In genomic region chr1:134211631-134212030, GRCm38 (mm10) we compare ENCODE assay signal across 26 mouse cellular contexts. TPM values are rescaled to one million over a fixed set of nuclear protein-coding genes. Genes with fewer than 3 reads are reported as not detected.
DNase-seq lines count a peak whose midpoint lies in the region; ATAC-seq and TF ChIP-seq lines count a peak whose summit lies in the region.
"Had no signal": no experiment of that assay in that cellular context is flagged by ENCODE, and none has a peak within 500 bp of the region (broad histone marks: within the 10 kb centered on the region; RNA-seq: fewer than 3 reads in every experiment).

No protein-coding gene starts in this region.

- no peak for TF ChIP-seq POLR2A in limb, embryonic 14.5 days (IDR thresholded peaks at IDR 0.05; ENCODE audit: borderline replicate concordance, extremely low read depth, insufficient read depth, insufficient read length)

- no peaks in the 10 kb centered on the region for H3K9me3 ChIP-seq in hindbrain, embryonic 13.5 days
- H3K9me3 ChIP-seq in hindbrain, embryonic 10.5 days, result no peaks in the 10 kb centered on the region
- H3K9me3 ChIP-seq in kidney, embryonic 16.5 days (ENCODE audit: low read length), result no peaks in the 10 kb centered on the region
- H3K9me3 ChIP-seq in embryonic facial prominence, embryonic 10.5 days, result no peaks in the 10 kb centered on the region
- H3K9me3 ChIP-seq in limb, embryonic 14.5 days (ENCODE audit: control insufficient read depth, low read length), result no peaks in the 10 kb centered on the region
- H3K9me3 ChIP-seq in forebrain, embryonic 11.5 days (ENCODE audit: control insufficient read depth, low read length), result no peaks in the 10 kb centered on the region
- H3K9me3 ChIP-seq: forebrain, embryonic 13.5 days; hindbrain, embryonic 12.5 days; midbrain, embryonic 10.5 days; midbrain, embryonic 15.5 days; neural tube, embryonic 15.5 days had no signal

- no peak for DNase-seq in hindbrain, embryonic 10.5 days (ENCODE audit: low spot score)
- DNase-seq in kidney, postnatal 36 days, result no peak
- no peak for DNase-seq in embryonic facial prominence, embryonic 10.5 days (ENCODE audit: low spot score)
- DNase-seq in limb, embryonic 14.5 days (ENCODE audit: low spot score), result no peak
- DNase-seq in forebrain, embryonic 11.5 days (ENCODE audit: low spot score), result no peak
- DNase-seq: cerebellum, adult 9-11 months; embryo, embryonic 11 days; gastrocnemius, postnatal 10 days; heart, postnatal 14 days; kidney, adult 18-20 months; liver; lung, adult 2 months; right cerebral cortex, adult 18-20 months; thymus, postnatal 4 days had no signal

- H3K9ac ChIP-seq in hindbrain, embryonic 13.5 days, result no peak overlapping the region
- H3K9ac ChIP-seq in kidney, embryonic 16.5 days (replicated peaks; ENCODE audit: low read length), result peak overlapping the region; percentile 24; the same call in 1 of the 2 replicates
- H3K9ac ChIP-seq in limb, embryonic 14.5 days (ENCODE audit: low read depth, low read length, severe bottlenecking), result no peak overlapping the region
- no peak overlapping the region for H3K9ac ChIP-seq in forebrain, embryonic 11.5 days (ENCODE audit: low read length)
- H3K9ac ChIP-seq: forebrain, embryonic 13.5 days; hindbrain, embryonic 12.5 days; liver, embryonic 14.5 days; midbrain, embryonic 15.5 days; neural tube, embryonic 15.5 days had no signal

- H3K4me3 ChIP-seq in hindbrain, embryonic 13.5 days, result no peak overlapping the region
- no peak overlapping the region for H3K4me3 ChIP-seq in hindbrain, embryonic 10.5 days
- H3K4me3 ChIP-seq in kidney, embryonic 16.5 days (ENCODE audit: low read length), result no peak overlapping the region
- H3K4me3 ChIP-seq in embryonic facial prominence, embryonic 10.5 days, result no peak overlapping the region
- no peak overlapping the region for H3K4me3 ChIP-seq in limb, embryonic 14.5 days (replicated peaks; ENCODE audit: low read length)
- no peak overlapping the region for H3K4me3 ChIP-seq in forebrain, embryonic 11.5 days (ENCODE audit: low read depth, low read length)
- H3K4me3 ChIP-seq: erythroblast, embryonic 14.5 days; forebrain, embryonic 13.5 days; hindbrain, embryonic 12.5 days; midbrain, embryonic 10.5 days; midbrain, embryonic 15.5 days; neural tube, embryonic 15.5 days had no signal

- ATAC-seq in hindbrain, embryonic 13.5 days (ENCODE audit: low FRiP score), result no peak
- peak; percentile 22; the same call in 1 of the 2 replicates for ATAC-seq in kidney, embryonic 16.5 days (ENCODE audit: low FRiP score, low TSS enrichment)
- ATAC-seq in limb, embryonic 14.5 days (ENCODE audit: low FRiP score, low read depth), result peak; percentile 48; the same call in 1 of the 2 replicates
- no peak for ATAC-seq in forebrain, embryonic 11.5 days (replicated peaks; ENCODE audit: low FRiP score)
- ATAC-seq: forebrain, embryonic 13.5 days; midbrain, embryonic 15.5 days had no signal

- H3K36me3 ChIP-seq in hindbrain, embryonic 13.5 days, result no peaks in the 10 kb centered on the region
- no peaks in the 10 kb centered on the region for H3K36me3 ChIP-seq in hindbrain, embryonic 10.5 days
- H3K36me3 ChIP-seq in kidney, embryonic 16.5 days (ENCODE audit: insufficient read depth, low read length), result no peaks in the 10 kb centered on the region
- no peaks in the 10 kb centered on the region for H3K36me3 ChIP-seq in embryonic facial prominence, embryonic 10.5 days (replicated peaks)
- H3K36me3 ChIP-seq in limb, embryonic 14.5 days (ENCODE audit: control insufficient read depth, insufficient read depth, low read length), result no peaks in the 10 kb centered on the region
- no peaks in the 10 kb centered on the region for H3K36me3 ChIP-seq in forebrain, embryonic 11.5 days (ENCODE audit: control insufficient read depth, insufficient read depth, low read length)
- H3K36me3 ChIP-seq: G1E; hindbrain, embryonic 12.5 days; midbrain, embryonic 10.5 days; midbrain, embryonic 15.5 days; neural tube, embryonic 15.5 days had no signal

- H3K27ac ChIP-seq in hindbrain, embryonic 13.5 days, result peak overlapping the region; percentile 48; the same call in 1 of the 2 replicates
- no peak overlapping the region for H3K27ac ChIP-seq in hindbrain, embryonic 10.5 days
- H3K27ac ChIP-seq in kidney, embryonic 16.5 days (ENCODE audit: low read length), result peak overlapping the region; percentile 78
- H3K27ac ChIP-seq in embryonic facial prominence, embryonic 10.5 days (replicated peaks), result peak overlapping the region; percentile 48; the same call in 1 of the 2 replicates
- H3K27ac ChIP-seq in limb, embryonic 14.5 days (replicated peaks; ENCODE audit: low read depth, low read length), result no peak overlapping the region
- no peak overlapping the region for H3K27ac ChIP-seq in forebrain, embryonic 11.5 days (ENCODE audit: low read depth, low read length)
- H3K27ac ChIP-seq: forebrain, embryonic 13.5 days; hindbrain, embryonic 12.5 days; liver, embryonic 14.5 days; midbrain, embryonic 15.5 days; neural tube, embryonic 15.5 days; stomach, postnatal 0 days had no signal

- 0 out of 2 replicates have a peak, but pooled peaks cover 4% of the 10 kb centered on the region for H3K27me3 ChIP-seq in hindbrain, embryonic 13.5 days
- peaks cover 10% of the 10 kb centered on the region for H3K27me3 ChIP-seq in hindbrain, embryonic 10.5 days (ENCODE audit: insufficient read depth, poor library complexity, severe bottlenecking)
- H3K27me3 ChIP-seq in kidney, embryonic 16.5 days (ENCODE audit: insufficient read depth, low read length), result no peaks in the 10 kb centered on the region
- peaks cover 32% of the 10 kb centered on the region for H3K27me3 ChIP-seq in embryonic facial prominence, embryonic 10.5 days (replicated peaks; ENCODE audit: low read depth, poor library complexity, severe bottlenecking)
- no peaks in the 10 kb centered on the region for H3K27me3 ChIP-seq in limb, embryonic 14.5 days (ENCODE audit: control insufficient read depth, insufficient read depth, low read length)
- H3K27me3 ChIP-seq in forebrain, embryonic 11.5 days (ENCODE audit: control insufficient read depth, insufficient read depth, low read length), result peaks cover 5% of the 10 kb centered on the region; the same call in 1 of the 2 replicates
- H3K27me3 ChIP-seq: midbrain, embryonic 15.5 days; neural tube, embryonic 15.5 days had no signal

- 13% methylated on average over 2 of the region's 2 CpGs for WGBS in hindbrain, embryonic 13.5 days
- WGBS in hindbrain, embryonic 10.5 days, result 23% methylated on average over 2 of the region's 2 CpGs
- 5% methylated on average over 2 of the region's 2 CpGs for WGBS in kidney, embryonic 16.5 days
- WGBS in embryonic facial prominence, embryonic 10.5 days, result 10% methylated on average over 2 of the region's 2 CpGs
- WGBS in limb, embryonic 14.5 days, result 13% methylated on average over 2 of the region's 2 CpGs
- 2% methylated on average over 2 of the region's 2 CpGs for WGBS in forebrain, embryonic 11.5 days

- H3K4me2 ChIP-seq in hindbrain, embryonic 13.5 days, result no peak overlapping the region
- H3K4me2 ChIP-seq in kidney, embryonic 16.5 days (replicated peaks; ENCODE audit: low read depth, low read length), result no peak overlapping the region
- H3K4me2 ChIP-seq in limb, embryonic 14.5 days (replicated peaks; ENCODE audit: low read depth, low read length, severe bottlenecking), result no peak overlapping the region
- H3K4me2 ChIP-seq in forebrain, embryonic 11.5 days (ENCODE audit: low read depth, low read length, severe bottlenecking), result no peak overlapping the region
- H3K4me2 ChIP-seq: forebrain, embryonic 13.5 days; hindbrain, embryonic 12.5 days; midbrain, embryonic 15.5 days; neural tube, embryonic 15.5 days had no signal

- peaks cover 25% of the 10 kb centered on the region for H3K4me1 ChIP-seq in hindbrain, embryonic 13.5 days (replicated peaks)
- H3K4me1 ChIP-seq in hindbrain, embryonic 10.5 days (replicated peaks), result peaks cover 50% of the 10 kb centered on the region
- peaks cover 44% of the 10 kb centered on the region for H3K4me1 ChIP-seq in kidney, embryonic 16.5 days (ENCODE audit: insufficient read depth, low read length)
- peaks cover 48% of the 10 kb centered on the region for H3K4me1 ChIP-seq in embryonic facial prominence, embryonic 10.5 days
- H3K4me1 ChIP-seq in limb, embryonic 14.5 days (ENCODE audit: control insufficient read depth, insufficient read depth, low read length), result peaks cover 18% of the 10 kb centered on the region
- peaks cover 7% of the 10 kb centered on the region; the same call in 1 of the 2 replicates for H3K4me1 ChIP-seq in forebrain, embryonic 11.5 days (replicated peaks; ENCODE audit: control insufficient read depth, insufficient read depth, low read length)

RNA-seq across cellular contexts. Expression of gene Mybph, which starts 18.4 kb away (rescaled TPM):
- 0.83 and 1.9 TPM in 2 replicates for polyA plus RNA-seq in hindbrain, embryonic 13.5 days (2015; fragmentation: Nextera tagmentation; extraction: Ambion mirVana)
- 0.21 and 0.39 TPM in 2 replicates for polyA plus RNA-seq in hindbrain, embryonic 10.5 days (2016; fragmentation: Nextera tagmentation; extraction: Ambion mirVana)
- 1.6 and 1.7 TPM in 2 replicates for polyA plus RNA-seq in kidney, embryonic 16.5 days (2015; fragmentation: Nextera tagmentation; extraction: Ambion mirVana)
- polyA plus RNA-seq in embryonic facial prominence, embryonic 10.5 days (2016; fragmentation: Nextera tagmentation; extraction: Ambion mirVana), result 0.49 and 1.4 TPM in 2 replicates
- 92.6 and 110 TPM in 2 replicates for polyA plus RNA-seq in limb, embryonic 14.5 days (2012; rRNA removed)
- polyA plus RNA-seq in limb, embryonic 14.5 days (2014; fragmentation: Nextera tagmentation; extraction: Ambion mirVana), result 93.0 and 115 TPM in 2 replicates
- not detected in 2 replicates for polyA plus RNA-seq in forebrain, embryonic 11.5 days (2014; fragmentation: Nextera tagmentation; extraction: Ambion mirVana)
- polyA plus RNA-seq: erythroblast, embryonic 14.5 days; forebrain, embryonic 13.5 days; G1E; spleen, adult 2 months had no signal

RNA-seq across cellular contexts. Expression of gene Adora1, which starts 23.6 kb away (rescaled TPM):
- polyA plus RNA-seq in hindbrain, embryonic 13.5 days (2015; fragmentation: Nextera tagmentation; extraction: Ambion mirVana), result 10.2 and 10.6 TPM in 2 replicates
- 0.37 and 0.46 TPM in 2 replicates for polyA plus RNA-seq in hindbrain, embryonic 10.5 days (2016; fragmentation: Nextera tagmentation; extraction: Ambion mirVana)
- 10.4 and 10.6 TPM in 2 replicates for polyA plus RNA-seq in kidney, embryonic 16.5 days (2015; fragmentation: Nextera tagmentation; extraction: Ambion mirVana)
- 0.28 and 0.65 TPM in 2 replicates for polyA plus RNA-seq in embryonic facial prominence, embryonic 10.5 days (2016; fragmentation: Nextera tagmentation; extraction: Ambion mirVana)
- 2.0 and 3.6 TPM in 2 replicates for polyA plus RNA-seq in limb, embryonic 14.5 days (2012; rRNA removed)
- polyA plus RNA-seq in limb, embryonic 14.5 days (2014; fragmentation: Nextera tagmentation; extraction: Ambion mirVana), result 1.4 and 2.0 TPM in 2 replicates
- 0.59 and 0.84 TPM in 2 replicates for polyA plus RNA-seq in forebrain, embryonic 11.5 days (2014; fragmentation: Nextera tagmentation; extraction: Ambion mirVana)
- polyA plus RNA-seq: erythroblast, embryonic 14.5 days; G1E had no signal

RNA-seq across cellular contexts. Expression of gene Chil1, which starts 29.7 kb away (rescaled TPM):
- polyA plus RNA-seq in hindbrain, embryonic 13.5 days (2015; fragmentation: Nextera tagmentation; extraction: Ambion mirVana), result 2.8 and 3.2 TPM in 2 replicates
- 1.5 and 3.4 TPM in 2 replicates for polyA plus RNA-seq in hindbrain, embryonic 10.5 days (2016; fragmentation: Nextera tagmentation; extraction: Ambion mirVana)
- polyA plus RNA-seq in kidney, embryonic 16.5 days (2015; fragmentation: Nextera tagmentation; extraction: Ambion mirVana), result 0.85 and 1.4 TPM in 2 replicates
- polyA plus RNA-seq in embryonic facial prominence, embryonic 10.5 days (2016; fragmentation: Nextera tagmentation; extraction: Ambion mirVana), result 0.96 and 0.99 TPM in 2 replicates
- polyA plus RNA-seq in limb, embryonic 14.5 days (2012; rRNA removed), result 12.3 and 12.9 TPM in 2 replicates
- 13.6 and 16.3 TPM in 2 replicates for polyA plus RNA-seq in limb, embryonic 14.5 days (2014; fragmentation: Nextera tagmentation; extraction: Ambion mirVana)
- polyA plus RNA-seq in forebrain, embryonic 11.5 days (2014; fragmentation: Nextera tagmentation; extraction: Ambion mirVana), result 0.27 and 0.65 TPM in 2 replicates
- polyA plus RNA-seq: erythroblast, embryonic 14.5 days; G1E had no signal

Comparison
In these comparisons a context has a peak if more than half of its experiments do, and no peak if none do; other contexts are left out.
1. H3K27ac ChIP-seq: peak in hindbrain, embryonic 13.5 days (single experiment), kidney, embryonic 16.5 days (single experiment) and embryonic facial prominence, embryonic 10.5 days (single experiment); none in hindbrain, embryonic 10.5 days (single experiment), limb, embryonic 14.5 days (single experiment) and forebrain, embryonic 11.5 days (single experiment).
2. ATAC-seq: peak in kidney, embryonic 16.5 days (single experiment) and limb, embryonic 14.5 days (single experiment); none in hindbrain, embryonic 13.5 days (single experiment) and forebrain, embryonic 11.5 days (single experiment).
3. RNA of gene Mybph, which starts 18.4 kb away (polyA plus RNA-seq): 92.6 to 115 TPM in limb, embryonic 14.5 days; 0.83 to 1.9 TPM in hindbrain, embryonic 13.5 days, 1.6 to 1.7 TPM in kidney, embryonic 16.5 days, 0.49 to 1.4 TPM in embryonic facial prominence, embryonic 10.5 days, 0.21 to 0.39 TPM in hindbrain, embryonic 10.5 days and not detected in forebrain, embryonic 11.5 days; every median in the first group is over 10 times any median in the second.